Mouse (Mus musculus) heart, adult 11 months (tissue): ENCODE measurements at regions not wholly inside any gene's neighbourhood (a gene's known extent, or its start where the extent isn't known, plus 50 kb on each side); places are given as distances from the start of the nearest gene placed in this dataset.
"Not testable (repeated sequence)": the region's sequence is repeated elsewhere in the genome, so short reads cannot be mapped to it uniquely, and the experiment has no call there.

Experiments used
- DNase-seq: peaks from one replicate; pipeline ENCODE4 v3.0.0; 2022

DNA sequence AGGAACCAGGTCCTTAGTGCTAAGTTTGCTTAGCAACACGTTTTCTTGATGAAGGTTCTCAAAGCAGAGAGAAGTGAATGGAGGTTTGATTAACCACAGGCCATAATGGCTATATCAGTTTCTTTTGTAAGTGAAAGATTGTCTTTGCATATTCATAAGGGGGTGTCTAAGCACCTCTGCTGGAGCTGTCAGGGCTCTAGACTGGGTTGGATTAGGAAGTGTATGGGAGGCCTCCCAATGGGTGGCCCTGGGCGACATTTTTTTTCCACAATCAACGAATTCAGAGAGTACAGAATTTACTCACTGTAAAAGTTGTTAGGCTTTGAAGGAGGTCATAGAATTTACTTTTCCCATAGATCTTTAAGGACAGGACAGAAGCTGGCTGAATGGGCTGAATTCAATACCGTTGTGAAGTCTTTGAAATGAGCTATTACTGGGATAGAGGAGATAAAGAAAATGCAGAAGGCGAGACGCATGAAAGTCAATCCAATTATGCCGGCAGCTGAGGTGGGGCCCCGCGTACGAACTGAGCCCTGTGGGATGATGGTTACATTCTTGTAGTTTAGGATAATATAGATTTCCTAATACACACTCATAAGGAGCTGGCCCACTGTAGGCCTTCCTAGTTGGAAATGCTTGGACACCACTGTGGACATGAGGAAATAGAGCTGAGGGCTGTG is 268.4 kb upstream of the Ubash3b start:
- peak; percentile 87 for DNase-seq

DNA sequence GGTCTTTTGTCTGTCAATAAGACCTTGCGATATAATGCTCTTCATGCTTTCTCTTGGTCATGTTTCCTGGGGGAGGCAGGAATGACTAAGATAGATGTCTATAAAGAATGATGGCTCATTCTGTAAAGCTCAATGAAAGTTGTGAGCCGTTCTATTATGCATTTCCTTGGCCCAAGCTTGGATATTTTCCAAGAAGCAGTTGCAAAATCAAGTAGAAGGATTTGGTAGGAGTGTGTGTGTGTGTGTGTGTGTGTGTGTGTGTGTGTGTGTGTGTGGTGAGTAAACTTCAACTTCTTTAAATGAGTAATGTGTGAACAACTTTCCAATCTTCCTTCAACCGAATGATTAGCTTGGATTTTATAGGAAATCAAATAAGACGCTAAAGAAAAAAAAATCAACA is 267.7 kb upstream of the Ubash3b start:
- no peak for DNase-seq

DNA sequence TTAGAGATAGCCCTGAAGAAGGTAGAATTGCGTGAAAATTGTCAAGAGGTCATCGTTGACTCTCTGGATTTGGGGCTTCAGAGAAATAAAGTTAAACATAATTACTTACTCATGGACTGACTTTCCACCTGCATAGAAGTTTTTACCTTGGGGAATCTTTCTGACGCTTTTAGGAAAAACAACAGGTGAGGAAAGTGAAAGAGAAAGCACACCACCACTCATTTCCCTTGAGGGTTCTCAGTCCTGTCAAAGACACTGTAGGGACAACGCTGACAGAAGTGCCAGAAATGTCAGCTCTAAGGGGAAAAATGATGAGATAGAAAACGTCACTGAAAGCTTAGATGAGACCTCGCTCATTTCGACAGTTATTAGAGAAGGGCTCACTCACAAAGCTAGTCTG is 265.2 kb upstream of the Ubash3b start:
- no peak for DNase-seq

DNA sequence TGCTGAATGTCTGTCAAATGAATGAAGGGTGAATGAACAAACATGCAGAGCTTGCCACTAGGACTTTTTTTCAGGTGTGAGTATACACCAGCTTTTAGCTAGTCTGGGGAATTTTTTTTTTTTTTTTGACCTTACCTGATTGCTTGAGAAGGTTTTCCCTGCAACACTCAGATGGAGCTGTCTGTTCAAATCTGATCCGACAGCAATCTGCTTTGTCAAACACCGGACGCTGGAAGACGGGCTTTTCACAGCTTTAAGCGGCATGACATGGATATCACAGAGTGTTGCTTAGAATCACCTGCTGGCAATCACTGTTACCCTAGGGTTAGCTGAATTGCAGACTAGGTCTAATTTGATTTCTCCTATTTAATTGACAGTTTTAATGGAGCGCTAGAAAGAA is 263.7 kb upstream of the Ubash3b start:
- DNase-seq, result no peak

DNA sequence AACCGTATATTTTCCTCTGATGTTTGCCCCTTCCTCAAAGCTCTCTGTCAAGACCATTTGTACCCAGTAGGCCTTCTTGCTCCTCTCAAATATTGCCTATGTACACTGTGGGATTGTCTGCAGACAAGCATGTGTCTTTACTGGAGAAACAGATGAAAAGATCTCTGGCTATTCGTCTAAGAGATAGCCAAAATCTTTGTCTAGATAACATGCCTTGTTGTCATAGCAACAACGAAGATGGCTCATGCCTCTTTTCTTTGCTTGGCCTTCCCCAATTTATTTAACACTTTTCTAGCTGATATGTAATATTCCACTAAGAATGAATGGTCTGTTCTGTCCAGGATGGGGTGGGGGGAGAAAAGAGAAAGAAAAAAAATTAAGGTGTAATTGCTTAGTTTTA is 252.3 kb upstream of the Ubash3b start:
- no peak for DNase-seq

DNA sequence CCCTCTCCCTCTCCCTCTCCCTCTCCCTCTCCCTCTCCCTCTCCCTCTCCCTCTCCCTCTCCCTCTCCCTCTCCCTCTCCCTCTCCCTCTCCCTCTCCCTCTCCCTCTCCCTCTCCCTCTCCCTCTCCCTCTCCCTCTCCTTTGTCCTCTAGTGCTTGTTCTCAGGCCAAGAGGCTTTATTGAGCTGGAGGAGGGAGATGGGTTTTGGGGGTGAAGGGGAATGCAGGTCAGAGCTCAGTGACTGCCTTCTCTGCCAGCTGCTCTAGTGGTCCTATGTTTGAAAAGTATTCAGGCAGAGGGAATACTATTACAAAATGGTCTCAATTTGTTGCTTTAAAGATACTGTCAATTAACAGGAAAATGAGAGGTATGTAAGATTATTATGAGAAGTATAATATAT is 251.6 kb upstream of the Ubash3b start:
- DNase-seq, result not testable (repeated sequence)

DNA sequence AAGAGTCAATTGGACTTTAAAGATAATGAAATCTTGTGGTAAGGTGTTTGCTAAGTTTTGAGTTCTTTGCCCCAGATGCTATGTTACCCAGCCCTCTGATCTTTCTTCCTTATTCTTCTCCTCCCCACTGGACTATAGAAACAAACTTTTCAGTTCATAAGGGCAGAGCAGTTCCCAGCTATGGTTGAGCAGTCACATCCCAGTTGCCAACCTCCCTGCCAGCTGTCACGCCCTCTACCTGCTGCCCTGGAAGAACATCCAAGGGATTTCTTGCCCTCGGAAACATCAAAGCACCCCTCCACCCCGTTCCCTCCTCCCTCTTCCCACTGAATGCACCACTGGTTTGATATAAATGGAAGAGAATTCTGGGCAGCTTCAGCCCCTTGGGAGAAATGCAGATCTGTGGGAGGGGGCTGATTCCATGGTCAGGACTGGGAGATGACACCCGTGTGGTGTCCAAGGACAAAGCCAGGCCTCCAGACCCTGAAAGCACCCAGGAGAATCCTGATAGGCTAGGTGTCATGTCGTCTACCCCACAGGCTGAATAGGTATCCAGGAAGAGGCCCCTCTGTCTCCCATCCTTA is 250.8 kb upstream of the Ubash3b start:
- peak; percentile 72 for DNase-seq

DNA sequence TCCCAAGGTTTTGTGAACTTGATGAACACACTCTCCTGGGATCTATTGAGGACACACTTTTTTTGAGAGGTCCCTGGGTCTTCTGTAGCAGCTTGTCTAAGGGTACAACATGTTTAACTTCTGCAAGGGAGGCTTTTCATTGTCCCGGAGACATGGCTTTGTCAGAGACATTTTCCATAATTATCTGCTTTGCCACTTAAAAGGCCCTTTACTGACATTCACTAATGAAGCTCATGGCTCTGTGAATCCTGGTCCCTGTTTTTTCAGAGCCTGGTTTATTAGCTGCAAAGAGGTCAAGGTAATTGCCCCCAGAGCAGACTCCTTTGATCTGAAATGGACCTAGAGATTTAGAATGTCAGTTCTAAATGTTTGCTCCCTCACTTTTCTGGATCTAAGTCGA is 246.8 kb upstream of the Ubash3b start:
- no peak for DNase-seq

DNA sequence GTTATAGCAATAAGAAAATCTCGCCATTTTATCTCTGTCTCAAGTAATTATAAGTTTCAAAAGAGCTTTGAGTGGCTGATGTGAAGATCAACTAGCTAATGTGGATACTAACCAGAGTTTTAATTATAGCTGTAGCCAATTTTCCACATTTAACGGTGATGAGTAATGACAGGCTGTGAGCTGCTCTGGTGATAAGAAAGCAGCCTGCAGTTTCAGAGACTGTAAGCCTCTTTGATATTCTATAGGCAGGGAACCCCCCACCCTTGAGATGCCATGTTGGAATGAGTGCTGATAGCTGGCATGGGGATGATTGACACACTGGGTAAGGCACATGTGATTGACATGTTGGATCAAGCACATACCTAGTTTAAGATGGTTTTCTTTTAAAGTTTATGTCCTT is 245.6 kb upstream of the Ubash3b start:
- peak; percentile 28 for DNase-seq

DNA sequence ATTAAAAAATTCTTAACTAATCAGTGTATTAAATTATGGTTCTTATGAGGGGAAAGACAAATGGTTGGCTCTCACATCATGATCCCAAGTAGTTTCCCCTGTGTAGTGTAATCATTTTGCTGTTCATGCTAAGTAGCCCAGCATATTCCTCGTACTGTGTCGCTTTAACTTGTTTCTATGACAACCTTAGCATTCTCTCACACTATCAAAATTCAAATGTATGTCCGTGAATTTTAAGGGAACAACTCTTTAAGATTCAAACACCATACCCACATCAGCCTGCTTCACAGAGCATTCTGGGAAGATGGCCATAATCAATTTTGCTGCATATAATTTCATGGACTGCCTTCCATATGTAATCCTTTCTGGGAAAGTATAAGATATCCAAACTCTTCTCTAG is 241.4 kb upstream of the Ubash3b start:
- DNase-seq, result no peak

DNA sequence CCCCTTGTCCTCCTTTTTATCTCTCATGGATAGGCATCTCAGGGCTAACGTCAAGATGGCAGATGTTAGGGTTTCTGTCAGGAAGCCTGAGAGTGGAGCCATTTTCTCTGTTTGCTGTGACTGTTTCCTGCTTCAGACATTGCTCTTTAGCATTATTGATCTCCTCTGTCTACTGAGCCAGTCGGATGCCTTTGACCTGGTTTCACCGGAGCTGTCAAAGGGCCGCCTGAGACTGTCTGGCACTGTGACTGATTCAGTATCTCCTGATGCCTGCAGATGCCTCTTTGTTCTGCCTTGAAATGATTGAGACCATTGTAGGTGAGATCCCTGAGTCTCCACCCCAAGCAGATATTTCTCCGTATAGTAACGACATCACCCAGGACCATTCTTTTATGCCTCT is 239.5 kb upstream of the Ubash3b start:
- DNase-seq, result no peak

DNA sequence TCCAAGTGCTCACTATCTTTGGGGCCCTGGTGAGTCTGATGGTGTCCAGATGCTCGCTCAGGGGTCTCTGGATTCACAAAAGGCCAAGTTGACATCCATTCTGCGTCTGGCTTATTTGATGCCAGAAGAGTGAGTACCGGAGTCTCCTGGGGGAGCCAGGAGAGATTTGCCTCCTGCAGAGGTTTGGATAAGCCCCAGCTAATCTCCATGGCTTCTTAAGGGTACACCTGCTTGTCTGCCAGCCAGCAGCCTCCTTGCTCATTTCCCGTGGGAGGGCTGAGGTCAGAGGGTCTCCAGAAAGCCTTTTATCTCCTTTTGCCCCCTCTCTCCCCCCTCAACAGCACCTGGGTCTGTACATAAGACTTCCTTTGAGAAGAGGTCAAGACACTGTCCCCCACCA is 234.0 kb upstream of the Ubash3b start:
- DNase-seq, result peak; percentile 78

DNA sequence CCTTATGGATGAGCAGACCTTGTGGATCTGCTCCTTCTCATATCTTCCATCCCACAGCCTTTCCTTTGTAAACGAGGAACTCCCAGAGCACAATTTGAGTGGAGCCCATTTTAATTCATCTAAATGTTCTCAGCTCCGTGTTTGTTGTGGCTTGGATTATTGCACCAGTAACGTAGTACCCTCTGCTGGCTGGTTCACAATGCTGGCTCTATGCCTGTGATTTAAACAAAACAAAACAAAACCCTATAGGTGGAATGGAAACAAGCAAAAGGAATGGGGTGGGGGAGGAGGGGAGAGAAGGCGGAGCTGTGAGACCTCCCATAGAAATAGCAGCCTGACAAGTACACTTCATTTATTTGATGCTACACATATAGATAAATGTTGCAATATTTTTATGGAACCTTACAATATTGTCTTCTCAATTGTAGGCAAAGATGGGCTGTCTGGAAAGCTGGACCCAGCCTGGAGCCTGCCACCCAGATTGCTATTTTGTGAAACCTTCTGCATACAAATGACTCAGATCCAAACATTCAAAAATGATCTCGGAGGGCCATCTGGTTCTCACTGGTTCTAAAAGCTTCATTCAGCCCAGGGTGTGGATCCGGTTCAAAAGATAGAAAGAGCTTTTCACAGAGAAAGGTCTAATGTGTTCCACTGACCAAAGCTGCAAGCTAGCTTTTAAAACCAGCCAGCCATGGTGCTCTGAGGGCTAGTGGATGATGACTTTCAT is 230.3 kb upstream of the Ubash3b start:
- DNase-seq, result no peak

DNA sequence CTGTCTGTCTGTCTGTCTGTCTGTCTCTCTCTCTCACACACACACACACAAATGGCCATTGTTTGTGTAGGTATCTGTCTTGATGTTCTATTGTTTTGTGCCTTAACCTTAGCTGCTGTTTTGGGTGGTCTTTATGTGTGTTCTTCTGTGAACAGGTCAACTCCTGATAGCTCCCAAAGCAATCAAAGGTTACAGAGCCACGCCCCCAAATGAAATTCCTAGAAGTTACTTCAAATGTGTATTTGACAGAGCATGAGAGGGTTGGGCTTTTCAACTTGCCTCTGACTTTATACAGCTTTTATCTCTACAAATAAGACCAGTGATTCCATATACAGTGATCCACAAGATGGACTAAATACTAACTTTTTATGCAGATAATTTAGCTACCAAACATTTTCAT is 217.8 kb upstream of the Ubash3b start:
- no peak for DNase-seq

DNA sequence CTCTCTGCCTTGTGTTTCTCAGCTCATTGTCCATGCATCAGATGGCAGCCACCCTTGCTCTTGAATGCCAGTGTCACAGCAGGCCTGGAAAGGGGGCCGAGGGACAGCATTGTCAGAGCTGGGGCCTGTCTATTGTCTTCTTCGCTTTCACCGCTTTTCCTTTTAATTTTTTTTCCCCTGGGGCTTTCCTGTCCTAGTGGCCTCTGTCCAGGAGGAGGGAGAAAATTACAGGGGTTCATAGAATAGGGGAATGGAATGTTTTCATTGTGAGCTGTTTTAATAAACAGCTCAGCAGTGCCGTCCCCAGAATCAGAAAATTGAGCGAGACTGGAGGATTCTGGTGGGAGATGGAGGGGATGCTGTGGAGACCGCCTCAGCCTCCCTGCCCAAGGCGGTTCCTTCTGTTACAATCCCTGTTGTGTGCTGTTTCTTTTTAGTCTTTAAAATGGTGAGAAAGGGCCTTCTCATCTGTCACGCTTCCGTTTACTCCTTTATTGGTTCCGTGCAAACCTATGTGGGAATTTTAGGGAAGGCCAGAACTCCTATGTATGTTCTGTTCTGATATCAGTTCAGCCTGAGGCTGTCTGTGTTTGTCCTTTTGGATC is 217.2 kb upstream of the Ubash3b start:
- DNase-seq, result no peak

DNA sequence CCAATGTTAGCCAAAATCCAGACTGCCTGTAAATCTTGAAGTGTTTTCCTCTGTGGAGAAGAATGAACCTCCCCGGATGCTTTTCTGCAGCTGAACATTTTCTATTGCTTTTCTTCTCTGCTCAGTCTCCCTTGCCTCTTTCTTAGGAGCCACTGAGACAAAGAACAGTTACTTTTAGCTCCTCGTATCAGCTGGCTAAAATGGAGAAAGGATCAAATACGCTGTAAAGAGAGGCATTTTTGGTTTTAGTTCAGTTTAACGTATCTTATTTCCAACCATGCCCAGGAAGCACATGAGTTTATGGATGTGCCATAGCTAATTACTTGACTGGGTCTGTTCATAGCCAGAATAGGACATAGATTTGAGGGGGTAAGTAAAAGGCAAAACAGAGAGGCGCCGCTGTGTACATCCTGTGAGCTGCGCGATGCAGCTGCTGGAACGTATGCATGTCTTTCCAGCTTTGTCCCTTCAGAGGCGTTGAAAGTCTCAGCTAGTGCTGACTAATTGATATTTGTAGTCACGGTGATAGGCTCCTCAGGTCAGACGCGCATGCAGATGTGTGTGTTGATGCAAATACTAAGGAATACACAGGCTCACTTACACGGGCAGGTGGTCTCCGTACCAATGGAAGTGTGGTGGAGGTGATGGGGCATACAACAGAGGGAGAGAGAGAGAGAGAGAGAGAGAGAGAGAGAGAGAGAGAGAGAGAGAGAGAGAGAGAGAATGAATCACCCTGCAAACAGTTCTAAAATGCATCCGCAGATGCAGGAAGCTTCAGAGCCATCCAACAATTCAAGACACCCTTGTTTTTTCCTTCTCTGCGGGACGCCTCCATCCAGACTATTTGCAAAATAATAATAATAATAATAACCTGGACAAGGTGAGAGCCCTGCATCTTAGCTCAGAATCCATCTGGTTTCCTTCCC is 216.5 kb upstream of the Ubash3b start:
- DNase-seq, result no peak

DNA sequence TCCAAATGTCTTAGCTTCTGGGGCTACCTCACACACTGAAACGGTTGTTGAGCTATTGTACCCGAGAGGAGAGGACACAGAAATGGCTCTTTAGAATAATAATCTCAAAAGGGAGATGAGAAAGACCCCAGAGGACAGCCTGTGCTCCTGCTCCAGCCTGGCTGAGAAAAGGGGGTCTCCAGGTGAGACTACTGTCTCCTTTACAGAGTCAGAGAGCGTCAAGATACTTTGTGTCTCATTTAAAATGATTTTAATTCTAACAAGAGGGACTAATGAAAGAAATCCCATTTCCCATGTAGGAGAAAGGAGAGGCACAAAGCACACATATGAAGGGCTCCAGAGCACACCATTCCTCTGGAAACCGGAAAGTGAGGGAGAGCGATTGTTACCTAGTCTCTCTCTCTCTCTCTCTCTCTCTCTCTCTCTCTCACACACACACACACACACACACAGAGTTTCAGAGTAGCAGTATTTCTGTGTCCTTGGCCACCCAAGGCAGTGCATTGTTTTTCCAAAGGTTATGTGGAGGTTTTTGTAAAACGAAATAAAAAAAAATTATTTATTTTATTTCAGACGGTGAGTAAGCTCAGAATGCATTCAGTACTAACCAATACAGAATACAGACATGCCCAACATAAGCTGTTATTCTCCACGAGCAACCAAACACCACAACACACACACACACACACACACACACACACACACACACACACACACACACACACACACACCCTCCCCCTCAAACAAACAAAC is 215.6 kb upstream of the Ubash3b start:
- no peak for DNase-seq

DNA sequence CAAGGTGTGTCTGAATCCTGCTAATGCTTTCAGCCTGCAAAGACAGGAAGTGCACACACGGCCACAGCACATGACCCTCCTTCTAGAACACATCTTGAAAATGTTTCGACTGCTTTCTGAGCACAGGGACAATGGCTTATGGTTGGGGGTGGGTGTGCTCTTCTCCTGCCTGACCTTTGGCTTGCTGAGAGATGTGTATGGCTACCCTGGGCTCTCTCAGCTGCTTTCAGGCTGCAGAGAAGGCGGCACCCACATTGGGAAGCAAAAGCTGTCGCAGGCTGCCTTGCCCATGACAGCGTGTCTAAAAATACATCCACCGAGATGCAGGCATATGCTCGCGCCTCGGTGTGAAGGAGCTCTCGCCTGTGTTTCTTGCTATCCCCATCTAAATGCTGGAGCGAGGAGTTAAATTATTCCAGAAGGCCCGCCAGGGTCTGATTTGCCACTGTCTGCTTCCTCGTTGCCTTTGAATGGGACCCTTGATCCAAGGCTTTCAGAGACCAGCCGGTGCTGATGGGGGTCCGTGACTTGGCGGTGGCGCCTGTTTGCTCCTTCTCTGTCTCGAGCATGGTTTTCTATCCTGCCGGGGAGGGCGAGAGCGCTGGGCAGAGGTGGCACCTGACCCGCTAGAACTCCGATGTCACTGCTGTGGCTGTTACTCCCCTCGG is 214.6 kb upstream of the Ubash3b start:
- peak; percentile 93 for DNase-seq

DNA sequence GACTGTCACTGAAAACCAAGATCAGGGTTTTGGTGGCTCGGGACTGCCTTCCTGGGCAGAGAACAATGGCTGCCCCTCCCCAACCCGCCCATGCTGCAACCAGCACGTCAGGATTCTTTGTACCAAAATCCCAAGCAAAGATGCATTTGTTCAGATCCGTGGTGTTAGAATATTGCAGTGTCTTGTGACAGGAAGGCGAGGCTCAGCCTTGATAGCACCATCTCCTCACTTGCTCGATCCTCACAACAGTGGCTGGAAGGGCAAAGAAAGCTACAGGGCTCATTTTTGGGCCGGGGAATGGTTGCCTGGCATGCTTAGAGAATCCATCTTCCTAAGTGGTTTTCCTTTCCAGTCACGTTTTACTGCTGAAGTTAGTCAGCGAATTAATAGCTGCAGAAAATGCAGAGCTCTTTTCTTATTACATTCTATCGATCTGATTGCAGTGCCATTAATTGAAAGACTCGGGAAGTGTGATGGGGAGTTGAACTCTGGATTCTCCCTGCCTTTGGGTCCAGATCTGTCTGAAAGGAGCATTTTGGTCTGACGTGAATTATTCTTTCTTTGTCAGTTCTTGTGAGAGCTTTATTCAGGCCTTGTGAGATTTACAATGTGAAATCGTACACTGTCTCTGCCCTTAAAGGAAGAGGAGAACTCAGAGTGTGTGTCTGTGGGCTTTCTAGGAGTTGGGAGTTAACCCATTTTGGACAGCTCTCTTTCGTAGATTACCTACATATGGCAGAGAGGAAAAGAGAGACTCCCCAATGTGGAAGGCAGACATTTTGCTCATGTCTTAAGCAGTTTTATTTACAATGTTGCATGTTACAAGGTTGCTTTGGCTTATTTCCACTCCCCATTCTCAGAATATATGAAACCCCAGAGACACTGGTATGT is 213.3 kb upstream of the Ubash3b start:
- DNase-seq, result peak; percentile 62

DNA sequence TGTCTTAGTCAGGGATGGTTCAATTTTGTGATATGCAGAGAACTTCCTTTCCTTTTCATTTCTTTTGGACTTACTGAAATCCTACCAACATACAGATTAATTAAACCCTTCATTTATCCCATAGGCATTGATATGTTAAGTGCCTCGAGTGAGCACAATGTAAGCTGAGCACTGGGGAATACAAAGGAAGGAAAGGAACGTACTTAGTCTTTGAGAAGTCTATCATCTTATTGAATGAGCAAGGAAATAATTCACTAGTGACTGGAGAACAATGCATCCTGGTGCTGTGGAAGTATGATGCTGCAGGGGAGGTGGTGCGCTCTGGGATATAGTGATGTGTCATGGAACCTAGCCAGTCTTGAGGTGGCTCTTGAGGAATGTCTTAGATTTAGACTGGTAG is 204.9 kb upstream of the Ubash3b start:
- DNase-seq, result no peak
